Mouse (Mus musculus) myocyte (in vitro differentiated cells): Measurements from ENCODE around the gene Chchd4. TPM values are rescaled to one million over a fixed set of nuclear protein-coding genes. Genes with fewer than 3 reads are reported as not detected.
A peak's percentile ranks its signal among the peaks of the same experiment; 100 is the strongest.
"Not testable (repeated sequence)": the region's sequence is repeated elsewhere in the genome, so short reads cannot be mapped to it uniquely, and the experiment has no call there.

Experiments
- H3K27me3 ChIP-seq: one replicate; pipeline ENCODE4 v1.6.1; 2011; ENCODE audit not compliant: control insufficient read depth, insufficient read depth, insufficient read length
- H3K36me3 ChIP-seq: one replicate; pipeline ENCODE4 v1.6.1; 2011; ENCODE audit not compliant: control insufficient read depth, insufficient read depth
- H3K4me2 ChIP-seq: one replicate; pipeline ENCODE4 v1.6.1; 2011; ENCODE audit warnings: low read depth, control low read depth
- H3K4me3 ChIP-seq: one replicate; pipeline ENCODE4 v1.5.1; 2011; ENCODE audit warnings: mild to moderate bottlenecking, control low read depth, moderate library complexity
- H3K79me2 ChIP-seq: one replicate; pipeline ENCODE4 v1.6.1; 2011; ENCODE audit not compliant: control insufficient read depth, insufficient read depth
- H3ac ChIP-seq: one replicate; pipeline ENCODE4 v1.6.1; 2011; ENCODE audit not compliant: control insufficient read depth, insufficient read length
- CEBPB ChIP-seq: IDR thresholded peaks from 2 replicates; pipeline ENCODE4 v1.6.1; 2011; ENCODE audit warnings: mild to moderate bottlenecking, moderate library complexity; ENCODE audit not compliant: poor library complexity, insufficient read depth, severe bottlenecking
- E2F4 ChIP-seq: IDR thresholded peaks from one replicate; pipeline ENCODE4 v1.6.1; 2011; ENCODE audit warnings: mild to moderate bottlenecking, control low read depth, moderate library complexity; ENCODE audit not compliant: insufficient read depth
- MAX ChIP-seq: IDR thresholded peaks from one replicate; pipeline ENCODE4 v1.6.1; 2011; ENCODE audit warnings: low read depth, mild to moderate bottlenecking, control low read depth
- MYOD1 ChIP-seq, 3 experiments: IDR thresholded peaks; one replicate each; pipeline ENCODE4 v1.6.1; 2011; ENCODE audit warnings: control low read depth in 2 of 3, low read depth in 2 of 3, mild to moderate bottlenecking in 2 of 3, moderate library complexity in 1 of 3; ENCODE audit not compliant: insufficient read length in 2 of 3, control insufficient read depth in 1 of 3
- MYOG ChIP-seq, 3 experiments: IDR thresholded peaks; one replicate each; pipeline ENCODE4 v1.6.1; 2011; ENCODE audit warnings: control low read depth in 2 of 3, low read depth in 2 of 3, mild to moderate bottlenecking in 2 of 3; ENCODE audit not compliant: insufficient read length in 2 of 3, control insufficient read depth in 1 of 3, insufficient read depth in 1 of 3
- POLR2A ChIP-seq: IDR thresholded peaks from one replicate; pipeline ENCODE4 v1.6.1; 2011; ENCODE audit warnings: low read depth, mild to moderate bottlenecking, control low read depth, moderate library complexity; ENCODE audit not compliant: insufficient read length
- POLR2AphosphoS2 ChIP-seq: IDR thresholded peaks from one replicate; pipeline ENCODE4 v1.6.1; 2011; ENCODE audit warnings: low read depth, control low read depth; ENCODE audit not compliant: insufficient read length
- REST ChIP-seq: IDR thresholded peaks from one replicate; pipeline ENCODE4 v1.6.1; 2011; ENCODE audit warnings: mild to moderate bottlenecking, control low read depth, moderate library complexity; ENCODE audit not compliant: insufficient read depth, insufficient read length
- SRF ChIP-seq: IDR thresholded peaks from one replicate; pipeline ENCODE4 v1.6.1; 2011; ENCODE audit warnings: low read depth; ENCODE audit not compliant: control insufficient read depth, insufficient read length
- TCF12 ChIP-seq: IDR thresholded peaks from one replicate; pipeline ENCODE4 v1.6.1; 2011; ENCODE audit warnings: mild to moderate bottlenecking, control low read depth; ENCODE audit not compliant: poor library complexity, insufficient read depth, severe bottlenecking
- TCF3 ChIP-seq: IDR thresholded peaks from one replicate; pipeline ENCODE4 v1.6.1; 2011; ENCODE audit warnings: low read depth, control low read depth; ENCODE audit not compliant: insufficient read length
- USF1 ChIP-seq: IDR thresholded peaks from one replicate; pipeline ENCODE4 v1.6.1; 2011; ENCODE audit warnings: low read depth, mild to moderate bottlenecking, control low read depth, moderate library complexity
- polyA plus RNA-seq: library from polyadenylated mRNA; unstranded; fragments of >200 nt; fragmentation: generic; extraction: Trizol; gene quantifications from one replicate; pipeline ENCODE4 v1.2.1, GENCODE M21; 2012; ENCODE audit warnings: missing spikeins

The Chchd4 gene
- polyA plus RNA-seq, 1 experiment: 13.1 TPM

DNA sequence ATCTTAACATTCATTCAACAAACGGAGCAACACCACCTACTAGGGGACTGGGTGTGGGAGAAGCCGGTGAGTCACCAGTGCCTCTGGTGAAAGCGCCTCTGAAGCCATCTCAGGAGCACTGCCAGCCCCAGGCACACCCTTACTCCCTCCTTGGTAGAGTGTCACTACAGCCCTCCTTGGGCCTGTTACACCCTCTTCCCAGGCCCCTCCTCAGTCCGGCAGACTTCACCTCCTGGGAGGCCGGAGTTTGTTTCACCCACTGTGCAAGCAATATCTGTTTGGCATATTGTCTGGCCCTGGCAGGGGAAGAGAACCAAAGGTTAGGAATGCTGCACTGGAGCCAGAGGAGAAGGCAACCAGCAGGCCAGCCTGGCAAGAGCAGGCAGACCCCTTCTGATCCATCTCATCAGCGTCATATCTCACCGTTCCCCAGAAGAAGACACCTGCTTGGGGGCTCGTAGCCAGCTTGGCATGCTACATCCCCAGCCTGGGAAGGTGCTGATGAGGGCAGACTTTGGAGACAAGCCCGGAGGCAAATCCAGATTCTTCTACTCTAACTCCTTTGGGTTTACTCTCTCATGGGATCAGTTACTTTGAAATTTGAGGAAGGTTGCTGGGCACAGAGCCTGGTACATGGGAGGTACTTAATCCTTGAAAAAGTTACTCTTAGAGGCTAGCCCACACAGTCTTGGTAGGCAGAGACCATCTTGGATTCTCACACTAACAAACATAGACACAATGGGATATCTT, 1.3 kb upstream of the Chchd4 start:
- H3K79me2 ChIP-seq: peaks cover 55% of the 10 kb centered on the region
- no peaks in the 10 kb centered on the region for H3K27me3 ChIP-seq
- TF ChIP-seq USF1 (no peak), POLR2AphosphoS2 (peak; percentile 20)
- peaks cover 19% of the 10 kb centered on the region for H3K36me3 ChIP-seq
- peak overlapping the region; percentile 30 for H3ac ChIP-seq
- peak overlapping the region; percentile 91 for H3K4me2 ChIP-seq
- H3K4me3 ChIP-seq: peak overlapping the region; percentile 93

DNA sequence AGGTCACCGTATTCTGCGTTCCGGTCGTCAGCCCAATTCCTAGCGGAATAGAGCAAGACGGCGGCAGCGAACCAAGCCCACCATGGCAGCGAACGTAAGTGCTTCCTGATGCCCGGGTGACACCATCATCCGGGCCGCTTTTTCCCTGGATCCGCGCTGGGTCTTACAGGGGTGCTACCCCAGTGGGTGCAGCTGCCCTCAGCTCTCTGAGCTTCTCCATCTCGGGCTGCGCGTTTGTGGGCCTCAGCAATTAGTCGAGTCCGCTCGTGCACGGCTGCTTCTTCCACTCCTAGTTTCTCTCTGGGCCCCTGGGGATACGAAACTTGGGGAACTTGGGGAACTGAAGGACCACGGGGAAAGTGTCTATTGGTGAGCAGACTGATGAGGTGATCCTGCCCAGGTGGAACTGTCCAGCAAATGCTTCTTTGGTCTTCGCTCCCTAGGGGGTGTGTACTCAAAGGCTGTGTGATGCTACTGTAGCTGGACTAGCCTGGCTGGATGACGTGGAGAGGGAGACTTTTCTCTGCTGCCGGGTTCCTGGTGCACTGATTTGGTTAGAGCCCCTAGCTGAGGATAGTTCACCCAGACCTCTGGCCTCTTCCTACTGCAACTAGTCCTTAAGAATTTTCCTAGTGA, 577 bp upstream of the Chchd4 start:
- H3K27me3 ChIP-seq: no peaks in the 10 kb centered on the region
- no peak for TF ChIP-seq POLR2A
- peak; percentile 26 for TF ChIP-seq REST
- TF ChIP-seq TCF3: no peak
- peak overlapping the region; percentile 93 for H3K4me3 ChIP-seq
- peaks cover 62% of the 10 kb centered on the region for H3K79me2 ChIP-seq
- H3ac ChIP-seq: peak overlapping the region; percentile 30
- H3K4me2 ChIP-seq: peak overlapping the region; percentile 91
- H3K36me3 ChIP-seq: peaks cover 13% of the 10 kb centered on the region

DNA sequence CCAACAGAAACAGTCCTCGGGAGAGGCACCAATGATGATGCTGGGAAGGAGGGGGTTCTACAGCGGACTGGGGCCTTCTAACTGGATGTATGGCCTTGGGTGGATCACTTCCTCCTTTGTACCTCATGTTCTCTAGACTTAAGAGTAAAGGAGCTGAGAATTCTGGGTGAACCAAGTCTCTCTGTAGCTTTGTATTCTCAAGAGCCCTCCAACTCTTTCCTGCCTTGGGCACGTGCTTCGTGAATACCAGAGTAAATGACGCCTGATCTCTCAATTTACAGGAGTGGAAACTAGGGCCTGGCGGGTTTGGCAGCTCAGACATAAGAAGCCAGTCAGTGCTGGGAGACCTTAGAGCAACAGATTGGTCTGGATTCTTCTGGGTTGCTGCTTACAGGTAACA, 1.0 kb downstream of the Chchd4 start:
- Histone ChIP-seq H3K4me2 (peak overlapping the region; percentile 94), H3K79me2 (peaks cover 62% of the 10 kb centered on the region), H3K36me3 (peaks cover 5% of the 10 kb centered on the region), H3K4me3 (peak overlapping the region; percentile 93), H3ac (peak overlapping the region; percentile 30), H3K27me3 (no peaks in the 10 kb centered on the region)
- TF ChIP-seq POLR2AphosphoS2: no peak
- TF ChIP-seq USF1: no peak
- TF ChIP-seq MAX: no peak
- TF ChIP-seq SRF: no peak
- TF ChIP-seq POLR2A: no peak
- no peak for TF ChIP-seq MYOG (IDR thresholded peaks at IDR 0.05; ENCODE audit: control insufficient read depth in 1 of 3, insufficient read depth in 1 of 3, insufficient read length in 2 of 3, low read depth in 2 of 3)
- TF ChIP-seq E2F4: no peak
- no peak for TF ChIP-seq MYOD1 (IDR thresholded peaks at IDR 0.05; ENCODE audit: control insufficient read depth in 1 of 3, insufficient read length in 2 of 3, low read depth in 2 of 3)

DNA sequence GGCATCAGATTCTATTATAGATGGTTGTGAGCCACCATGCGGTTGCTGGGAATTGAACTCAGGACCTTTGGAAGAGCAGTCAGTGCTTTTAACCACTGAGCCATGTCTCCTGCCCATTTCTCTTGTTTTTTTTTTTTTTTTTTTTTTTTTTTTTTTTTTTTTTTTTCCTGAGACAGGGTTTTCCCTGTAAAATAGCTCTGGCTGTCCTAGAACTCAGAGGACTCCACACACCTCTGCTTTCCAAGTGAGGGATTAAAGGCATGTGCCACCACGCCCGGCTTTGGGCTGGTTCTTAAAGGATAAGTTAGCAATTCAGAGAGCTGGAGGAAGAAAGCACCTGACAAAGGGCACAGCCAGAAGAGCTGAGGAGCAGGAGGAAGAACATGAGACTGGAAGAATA, 1.9 kb downstream of the Chchd4 start:
- not testable (repeated sequence) for H3ac ChIP-seq, H3K4me2 ChIP-seq, H3K4me3 ChIP-seq, H3K27me3 ChIP-seq
- peaks cover 13% of the 10 kb centered on the region for H3K36me3 ChIP-seq
- H3K79me2 ChIP-seq: peaks cover 53% of the 10 kb centered on the region

DNA sequence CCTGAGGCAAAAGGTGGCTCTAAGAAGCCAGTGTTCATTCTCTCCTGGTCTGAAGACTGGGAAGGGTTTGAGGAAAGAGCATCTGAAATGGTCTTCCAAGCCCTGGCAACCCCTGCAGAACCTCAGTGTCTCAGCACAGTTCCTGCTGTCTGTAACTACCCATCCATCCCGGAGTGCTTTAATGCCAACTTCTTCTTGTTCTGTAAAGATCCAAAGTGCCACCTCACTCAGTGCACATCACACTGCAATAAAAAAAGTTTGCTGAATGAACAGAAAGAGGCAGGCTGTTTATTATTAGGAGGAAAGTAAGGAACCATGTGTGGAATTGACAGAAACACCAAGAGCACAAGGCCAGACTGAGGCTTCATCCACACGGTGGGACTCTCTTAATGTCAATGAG, 2.6 kb downstream of the Chchd4 start:
- TF ChIP-seq POLR2A (no peak), POLR2AphosphoS2 (no peak), SRF (no peak), MYOD1 (IDR thresholded peaks at IDR 0.05; ENCODE audit: control insufficient read depth in 1 of 3, insufficient read length in 2 of 3, low read depth in 2 of 3) (no peak), USF1 (no peak), MAX (no peak), E2F4 (no peak), TCF12 (no peak), CEBPB (no peak), TCF3 (no peak), REST (no peak), MYOG (IDR thresholded peaks at IDR 0.05; ENCODE audit: control insufficient read depth in 1 of 3, insufficient read depth in 1 of 3, insufficient read length in 2 of 3, low read depth in 2 of 3) (no peak)
- Histone ChIP-seq H3ac (no peak overlapping the region), H3K4me3 (no peak overlapping the region), H3K27me3 (no peaks in the 10 kb centered on the region), H3K79me2 (peaks cover 45% of the 10 kb centered on the region), H3K4me2 (no peak overlapping the region), H3K36me3 (peaks cover 13% of the 10 kb centered on the region)

DNA sequence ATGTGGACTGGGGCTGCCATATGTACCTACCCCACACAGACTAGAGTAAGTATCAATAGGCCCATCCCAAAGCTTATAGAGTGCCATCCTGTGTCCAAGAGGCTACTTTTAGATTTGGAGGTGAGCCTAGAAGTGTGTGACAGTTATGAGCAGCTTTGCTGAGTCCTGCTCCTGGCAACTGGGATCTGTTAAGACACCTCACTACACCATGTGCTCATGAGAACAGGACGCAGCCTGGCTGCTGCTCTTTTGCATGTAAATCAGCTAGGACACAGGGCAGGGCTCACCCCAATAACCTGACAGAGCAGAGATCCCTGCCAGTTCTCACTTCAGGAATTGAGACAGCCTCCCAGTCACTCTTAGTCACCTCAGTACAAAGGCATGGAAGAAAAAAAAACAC, 6.2 kb downstream of the Chchd4 start:
- H3ac ChIP-seq: no peak overlapping the region
- H3K36me3 ChIP-seq: peaks cover 26% of the 10 kb centered on the region
- H3K4me3 ChIP-seq: no peak overlapping the region
- no peak overlapping the region for H3K4me2 ChIP-seq
- H3K79me2 ChIP-seq: peaks cover 16% of the 10 kb centered on the region
- H3K27me3 ChIP-seq: no peaks in the 10 kb centered on the region
- TF ChIP-seq MYOG (IDR thresholded peaks at IDR 0.05; ENCODE audit: control insufficient read depth in 1 of 3, insufficient read depth in 1 of 3, insufficient read length in 2 of 3, low read depth in 2 of 3) (no peak), MYOD1 (IDR thresholded peaks at IDR 0.05; ENCODE audit: control insufficient read depth in 1 of 3, insufficient read length in 2 of 3, low read depth in 2 of 3) (no peak), POLR2A (no peak), USF1 (no peak), POLR2AphosphoS2 (no peak), CEBPB (no peak), SRF (no peak), TCF12 (no peak), REST (no peak)
